Mouse (Mus musculus) forebrain, embryonic 16.5 days (tissue): Measurements from ENCODE around the gene Pth1r. TPM values are rescaled to one million over a fixed set of nuclear protein-coding genes. Genes with fewer than 3 reads are reported as not detected.

Experiments
- ATAC-seq: fragments of 200-750 bp; cut with Nextera tagmentation; 2 replicates; pipeline ENCODE4 v1.8.0; 2017; ENCODE audit warnings: mild to moderate bottlenecking, moderate library complexity
- H3K27ac ChIP-seq: fragments of 300-500 bp; sonication (generic); 2 replicates; pipeline ENCODE4 v1.5.1; 2014; ENCODE audit warnings: low read length, control low read depth
- H3K27me3 ChIP-seq: fragments of 300-500 bp; sonication (generic); replicated peaks from 2 replicates; pipeline ENCODE4 v1.6.1; 2014; ENCODE audit warnings: low read length; ENCODE audit not compliant: control insufficient read depth, insufficient read depth
- H3K36me3 ChIP-seq: fragments of 300-500 bp; sonication (generic); 2 replicates; pipeline ENCODE4 v1.6.1; 2014; ENCODE audit not compliant: control insufficient read depth, insufficient read depth
- H3K4me1 ChIP-seq: fragments of 300-500 bp; sonication (generic); replicated peaks from 2 replicates; pipeline ENCODE4 v1.6.1; 2014; ENCODE audit warnings: low read length; ENCODE audit not compliant: control insufficient read depth, insufficient read depth
- H3K4me2 ChIP-seq: fragments of 300-500 bp; sonication (generic); 2 replicates; pipeline ENCODE4 v1.6.1; 2014; ENCODE audit warnings: mild to moderate bottlenecking, low read length, control low read depth
- H3K4me3 ChIP-seq: fragments of 300-500 bp; sonication (generic); replicated peaks from 2 replicates; pipeline ENCODE4 v1.5.1; 2014; ENCODE audit warnings: mild to moderate bottlenecking, low read length, control low read depth
- H3K9ac ChIP-seq: fragments of 300-500 bp; sonication (generic); replicated peaks from 2 replicates; pipeline ENCODE4 v1.6.1; 2014; ENCODE audit warnings: low read depth, low read length, control low read depth
- H3K9me3 ChIP-seq: fragments of 300-500 bp; sonication (generic); 2 replicates; pipeline ENCODE4 v1.6.1; 2016; ENCODE audit warnings: low read length; ENCODE audit not compliant: control insufficient read depth
- WGBS: fragments of 180-500 bp; shearing (Covaris S2); extraction: QIAGEN DNeasy Blood & Tissue Kit; methylation state at CpG from one replicate; pipeline ENCODE4 v1.1.7; 2014; 5-methylcytosine and 5-hydroxymethylcytosine counted together
- polyA plus RNA-seq: library from polyadenylated mRNA; unstranded; fragments of >200 nt; fragmentation: Nextera tagmentation; extraction: Ambion mirVana; gene quantifications from 2 replicates; pipeline ENCODE4 v1.2.1, GENCODE M21; 2015

Gene Pth1r
- polyA plus RNA-seq, 1 experiment from 2014 or later, result 6.4 TPM

GRCm38 (mm10) chr9:110729841-110730240 lies 17.1 kb downstream of the Pth1r start:
- no peaks in the 10 kb centered on the region for H3K9me3 ChIP-seq
- H3K9ac ChIP-seq, result no peak overlapping the region
- ATAC-seq, result no peak
- H3K36me3 ChIP-seq, result no peaks in the 10 kb centered on the region
- peaks cover 32% of the 10 kb centered on the region for H3K4me1 ChIP-seq
- H3K27me3 ChIP-seq, result peaks cover 25% of the 10 kb centered on the region
- 14% methylated on average over 8 of the region's 8 CpGs for WGBS
- no peak overlapping the region for H3K4me3 ChIP-seq
- no peak overlapping the region for H3K4me2 ChIP-seq
- H3K27ac ChIP-seq, result no peak overlapping the region

GRCm38 (mm10) chr9:110726867-110727266 lies 20.1 kb downstream of the Pth1r start:
- ATAC-seq, result no peak
- H3K36me3 ChIP-seq, result no peaks in the 10 kb centered on the region
- H3K27me3 ChIP-seq, result peaks cover 14% of the 10 kb centered on the region
- peak overlapping the region; percentile 60 for H3K4me2 ChIP-seq
- no peak overlapping the region for H3K27ac ChIP-seq
- peak overlapping the region; percentile 34 for H3K4me3 ChIP-seq
- 5% methylated on average over 32 of the region's 33 CpGs for WGBS
- no peaks in the 10 kb centered on the region for H3K9me3 ChIP-seq
- peak overlapping the region; percentile 32; the same call in 1 of the 2 replicates for H3K9ac ChIP-seq
- peaks cover 17% of the 10 kb centered on the region for H3K4me1 ChIP-seq

- whole genome bisulfite sequencing, result 4% methylated on average over 9 of the region's 9 CpGs
- no peaks in the 10 kb centered on the region for H3K9me3 ChIP-seq
- H3K36me3 ChIP-seq, result no peaks in the 10 kb centered on the region
- no peak overlapping the region for H3K4me2 ChIP-seq
- ATAC-seq, result peak; percentile 67
- no peak overlapping the region for H3K4me3 ChIP-seq
- peaks cover 13% of the 10 kb centered on the region for H3K27me3 ChIP-seq
- H3K9ac ChIP-seq, result no peak overlapping the region
- peaks cover 17% of the 10 kb centered on the region for H3K4me1 ChIP-seq
- no peak overlapping the region for H3K27ac ChIP-seq
Observed at GRCm38 (mm10) chr9:110725721-110726135, 21.2 kb downstream of the Pth1r start.

- Histone ChIP-seq H3K4me1 (peaks cover 14% of the 10 kb centered on the region), H3K4me2 (no peak overlapping the region), H3K27ac (no peak overlapping the region), H3K9me3 (no peaks in the 10 kb centered on the region), H3K4me3 (no peak overlapping the region), H3K36me3 (no peaks in the 10 kb centered on the region), H3K9ac (no peak overlapping the region), H3K27me3 (peaks cover 2% of the 10 kb centered on the region)
- WGBS, result 84% methylated on average over 10 of the region's 10 CpGs
- no peak for ATAC-seq
Observed at GRCm38 (mm10) chr9:110722060-110722459, 24.9 kb downstream of the Pth1r start.

- no peaks in the 10 kb centered on the region for H3K36me3 ChIP-seq
- H3K9me3 ChIP-seq, result no peaks in the 10 kb centered on the region
- H3K4me3 ChIP-seq, result no peak overlapping the region
- no peak for ATAC-seq
- H3K27ac ChIP-seq, result no peak overlapping the region
- no peaks in the 10 kb centered on the region for H3K27me3 ChIP-seq
- no peak overlapping the region for H3K9ac ChIP-seq
- no peaks in the 10 kb centered on the region for H3K4me1 ChIP-seq
- 72% methylated on average over 5 of the region's 5 CpGs for WGBS
- no peak overlapping the region for H3K4me2 ChIP-seq
Observed at GRCm38 (mm10) chr9:110719977-110720376, 27.0 kb downstream of the Pth1r start.

GRCm38 (mm10) chr9:110718810-110719209 lies 28.1 kb downstream of the Pth1r start:
- no peak overlapping the region for H3K4me3 ChIP-seq
- no peak for ATAC-seq
- no peaks in the 10 kb centered on the region for H3K9me3 ChIP-seq
- H3K27me3 ChIP-seq, result no peaks in the 10 kb centered on the region
- WGBS, result 83% methylated on average over 3 of the region's 3 CpGs
- H3K36me3 ChIP-seq, result no peaks in the 10 kb centered on the region
- no peak overlapping the region for H3K27ac ChIP-seq
- no peaks in the 10 kb centered on the region for H3K4me1 ChIP-seq
- no peak overlapping the region for H3K4me2 ChIP-seq
- no peak overlapping the region for H3K9ac ChIP-seq

- no peak overlapping the region for H3K27ac ChIP-seq
- 90% methylated on average over 6 of the region's 6 CpGs for WGBS
- no peak for ATAC-seq
- H3K4me2 ChIP-seq, result no peak overlapping the region
- no peak overlapping the region for H3K4me3 ChIP-seq
- no peak overlapping the region for H3K9ac ChIP-seq
- no peaks in the 10 kb centered on the region for H3K9me3 ChIP-seq
- no peaks in the 10 kb centered on the region for H3K4me1 ChIP-seq
- H3K27me3 ChIP-seq, result no peaks in the 10 kb centered on the region
- H3K36me3 ChIP-seq, result no peaks in the 10 kb centered on the region
Observed at GRCm38 (mm10) chr9:110718071-110718470, 28.9 kb downstream of the Pth1r start.

GRCm38 (mm10) chr9:110716775-110717174 lies 30.2 kb downstream of the Pth1r start:
- no peak overlapping the region for H3K4me3 ChIP-seq
- H3K36me3 ChIP-seq, result no peaks in the 10 kb centered on the region
- no peaks in the 10 kb centered on the region for H3K27me3 ChIP-seq
- no peaks in the 10 kb centered on the region for H3K4me1 ChIP-seq
- H3K4me2 ChIP-seq, result no peak overlapping the region
- 24% methylated on average over 4 of the region's 4 CpGs for WGBS
- H3K27ac ChIP-seq, result no peak overlapping the region
- peak; percentile 91 for ATAC-seq
- no peak overlapping the region for H3K9ac ChIP-seq
- H3K9me3 ChIP-seq, result no peaks in the 10 kb centered on the region

- no peak overlapping the region for H3K4me2 ChIP-seq
- H3K27ac ChIP-seq, result no peak overlapping the region
- H3K36me3 ChIP-seq, result no peaks in the 10 kb centered on the region
- H3K4me1 ChIP-seq, result no peaks in the 10 kb centered on the region
- H3K9ac ChIP-seq, result no peak overlapping the region
- no peak overlapping the region for H3K4me3 ChIP-seq
- no peaks in the 10 kb centered on the region for H3K27me3 ChIP-seq
- 45% methylated on average over 1 of the region's 1 CpGs for WGBS
- no peak for ATAC-seq
- no peaks in the 10 kb centered on the region for H3K9me3 ChIP-seq
Observed at GRCm38 (mm10) chr9:110715426-110715825, 31.5 kb downstream of the Pth1r start.

GRCm38 (mm10) chr9:110713389-110713788 lies 33.6 kb downstream of the Pth1r start:
- no peak for ATAC-seq
- Histone ChIP-seq H3K4me3 (no peak overlapping the region), H3K36me3 (no peaks in the 10 kb centered on the region), H3K9ac (no peak overlapping the region), H3K9me3 (no peaks in the 10 kb centered on the region), H3K27ac (no peak overlapping the region), H3K4me2 (no peak overlapping the region), H3K27me3 (no peaks in the 10 kb centered on the region), H3K4me1 (no peaks in the 10 kb centered on the region)
- whole genome bisulfite sequencing, result 80% methylated on average over 1 of the region's 1 CpGs
